Mouse (Mus musculus) CH12.LX (cell line): Measurements from ENCODE around the gene Dnm3.

ENCODE experiments used
- CHD2 ChIP-seq: IDR thresholded peaks from 2 replicates; pipeline ENCODE4 v1.6.1; 2011; ENCODE audit warnings: low read length, improper control_type of control experiment
- CTCF ChIP-seq, 2 experiments: IDR thresholded peaks in 1 of 2; conservative IDR thresholded peaks in 1 of 2; 2 replicates each; pipeline ENCODE4 v1.5.1; 2011 to 2012; ENCODE audit warnings: low read depth in 2 of 2, low read length in 2 of 2, improper control_type of control experiment in 1 of 2, inconsistent platforms in 1 of 2, mild to moderate bottlenecking in 1 of 2, moderate library complexity in 1 of 2
- HCFC1 ChIP-seq: IDR thresholded peaks from 2 replicates; pipeline ENCODE4 v1.6.1; 2012; ENCODE audit warnings: low read depth, mild to moderate bottlenecking, inconsistent platforms, low read length, improper control_type of control experiment
- JUND ChIP-seq: conservative IDR thresholded peaks from 2 replicates; pipeline ENCODE4 v1.6.1; 2011; ENCODE audit warnings: low read depth, low read length, improper control_type of control experiment
- MEF2A ChIP-seq: IDR thresholded peaks from 2 replicates; pipeline ENCODE4 v1.6.1; 2014; ENCODE audit warnings: low read depth, mild to moderate bottlenecking, inconsistent platforms, low read length, improper control_type of control experiment, borderline replicate concordance
- NRF1 ChIP-seq: IDR thresholded peaks from 2 replicates; pipeline ENCODE4 v1.6.1; 2014; ENCODE audit warnings: low read depth, mild to moderate bottlenecking, inconsistent platforms, low read length, improper control_type of control experiment, moderate library complexity
- POLR2A ChIP-seq: IDR thresholded peaks from 2 replicates; pipeline ENCODE4 v1.6.1; 2011; ENCODE audit warnings: low read depth, mild to moderate bottlenecking, improper control_type of control experiment, low read length
- SMC3 ChIP-seq: IDR thresholded peaks from 2 replicates; pipeline ENCODE4 v1.6.1; 2011; ENCODE audit warnings: low read depth, low read length, improper control_type of control experiment
- TCF12 ChIP-seq: IDR thresholded peaks from 2 replicates; pipeline ENCODE4 v1.6.1; 2014; ENCODE audit warnings: low read depth, mild to moderate bottlenecking, inconsistent platforms, low read length, improper control_type of control experiment
- UBTF ChIP-seq: IDR thresholded peaks from 2 replicates; pipeline ENCODE4 v1.6.1; 2012; ENCODE audit warnings: low read depth, mild to moderate bottlenecking, inconsistent platforms, low read length, improper control_type of control experiment, moderate library complexity
- ZMIZ1 ChIP-seq: IDR thresholded peaks from 2 replicates; pipeline ENCODE4 v1.6.1; 2012; ENCODE audit warnings: low read depth, mild to moderate bottlenecking, inconsistent platforms, low read length, improper control_type of control experiment

DNA sequence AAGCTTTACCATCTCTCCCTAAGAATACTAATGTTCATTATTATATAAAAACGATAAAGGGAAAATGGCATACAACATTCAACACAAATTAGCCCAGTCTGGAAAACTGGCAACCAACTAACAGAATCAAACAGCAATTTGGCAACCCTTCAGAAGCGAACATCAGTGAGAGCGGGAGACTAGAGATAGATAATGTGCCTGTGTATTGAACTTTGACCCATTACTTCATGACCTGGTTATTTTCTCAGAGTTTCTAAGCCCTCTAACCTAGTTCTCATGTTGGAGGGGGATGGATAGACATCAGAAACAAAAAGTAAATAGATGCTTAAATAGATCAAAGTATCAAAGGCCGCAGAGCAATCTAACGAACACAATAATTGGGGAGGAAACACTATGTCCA is 230.6 kb downstream of the Dnm3 start:
- TF ChIP-seq POLR2A = no peak
- no peak for TF ChIP-seq HCFC1
- no peak for TF ChIP-seq CTCF (conservative IDR thresholded peaks at IDR 0.05 in 1 of 2, IDR thresholded peaks at IDR 0.05 in 1 of 2; ENCODE audit: low read depth in 2 of 2, low read length in 2 of 2)
- TF ChIP-seq ZMIZ1 = no peak
- no peak for TF ChIP-seq NRF1
- TF ChIP-seq JUND = no peak
- TF ChIP-seq SMC3 = no peak
- no peak for TF ChIP-seq UBTF
- TF ChIP-seq TCF12 = no peak
- no peak for TF ChIP-seq CHD2
- no peak for TF ChIP-seq MEF2A
